Mouse (Mus musculus): ENCODE results near the gene Evx1.

The Evx1 gene

GRCm38 (mm10) chr6:52290186-52290585 lies 23.1 kb upstream of the Evx1 start:
- DNase-seq (ENCODE audit: low read depth, low spot score): no peak

DNA sequence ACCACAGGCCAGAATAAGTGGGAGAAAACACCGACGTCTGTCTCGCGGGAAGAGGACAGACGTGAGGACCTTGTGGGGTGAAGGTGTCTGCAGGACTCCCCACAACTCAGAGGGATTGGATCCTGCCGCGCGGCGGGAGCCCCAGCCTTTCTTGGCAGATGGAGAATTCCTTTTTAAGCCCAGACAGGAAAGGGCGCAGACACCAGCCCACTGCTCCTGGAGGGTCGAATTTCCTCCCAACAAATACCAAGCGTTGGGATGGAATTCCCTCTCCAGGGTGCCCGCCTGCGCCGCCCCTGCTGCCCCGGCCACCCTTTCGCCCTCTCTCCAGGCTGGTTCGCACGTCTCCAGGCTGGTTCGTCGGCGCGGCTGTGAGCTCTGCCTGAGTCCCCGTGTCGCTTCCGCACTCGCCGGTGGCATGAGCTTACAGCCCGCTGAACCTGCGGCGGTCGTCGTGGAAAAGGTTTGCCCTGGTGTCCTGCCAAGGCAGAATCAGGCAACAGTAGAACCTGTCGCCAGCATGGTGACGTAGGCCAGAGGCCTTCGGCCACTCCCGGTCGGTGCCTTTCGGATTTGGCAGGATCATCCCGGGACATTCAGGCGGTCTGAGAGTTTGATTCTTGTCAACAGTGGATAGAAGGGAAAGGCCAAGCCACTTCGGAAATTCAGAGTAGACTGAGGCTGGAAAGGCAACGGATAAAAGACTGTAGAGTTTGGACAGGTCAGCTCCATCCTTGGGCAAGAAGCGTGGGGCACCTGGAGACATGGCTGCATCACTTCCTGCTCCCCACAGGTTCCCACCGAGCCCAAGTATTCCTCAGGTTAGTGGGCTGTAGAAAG lies 22.1 kb upstream of the Evx1 start:
- DNase-seq (ENCODE audit: low read depth, low spot score): no peak

GRCm38 (mm10) chr6:52292328-52292727 lies 21.0 kb upstream of the Evx1 start:
- no peak for DNase-seq (ENCODE audit: low read depth, low spot score)

- no peak for DNase-seq (ENCODE audit: low read depth, low spot score)
These were observed 18.7 kb upstream of the Evx1 start for GRCm38 (mm10) chr6:52294616-52295015.

- DNase-seq (ENCODE audit: low read depth, low spot score): no peak
These were observed 14.8 kb upstream of the Evx1 start for GRCm38 (mm10) chr6:52298511-52298910.

- DNase-seq (ENCODE audit: low read depth, low spot score): no peak
These were observed 12.5 kb upstream of the Evx1 start for GRCm38 (mm10) chr6:52300806-52301205.

DNA sequence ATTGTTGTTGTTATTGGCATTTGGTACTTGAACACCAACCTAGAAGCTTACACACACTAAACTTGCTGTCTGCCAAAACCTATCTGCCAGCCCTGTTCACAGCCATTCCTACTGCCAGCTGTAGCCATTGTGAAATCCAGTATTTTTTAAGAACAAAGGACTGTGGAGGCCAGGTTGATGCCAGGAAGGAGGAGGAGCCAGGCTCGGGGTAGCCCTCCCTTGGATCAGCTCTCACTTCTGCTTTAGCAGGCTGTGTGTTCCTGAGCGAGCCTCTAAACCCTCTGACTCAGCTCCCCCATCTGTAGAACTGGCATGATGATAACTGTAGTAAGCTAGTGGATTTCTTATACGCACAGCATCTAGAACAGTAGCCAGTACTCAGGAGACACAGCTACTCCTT lies 9.9 kb upstream of the Evx1 start:
- no peak for DNase-seq (ENCODE audit: low read depth, low spot score)

DNA sequence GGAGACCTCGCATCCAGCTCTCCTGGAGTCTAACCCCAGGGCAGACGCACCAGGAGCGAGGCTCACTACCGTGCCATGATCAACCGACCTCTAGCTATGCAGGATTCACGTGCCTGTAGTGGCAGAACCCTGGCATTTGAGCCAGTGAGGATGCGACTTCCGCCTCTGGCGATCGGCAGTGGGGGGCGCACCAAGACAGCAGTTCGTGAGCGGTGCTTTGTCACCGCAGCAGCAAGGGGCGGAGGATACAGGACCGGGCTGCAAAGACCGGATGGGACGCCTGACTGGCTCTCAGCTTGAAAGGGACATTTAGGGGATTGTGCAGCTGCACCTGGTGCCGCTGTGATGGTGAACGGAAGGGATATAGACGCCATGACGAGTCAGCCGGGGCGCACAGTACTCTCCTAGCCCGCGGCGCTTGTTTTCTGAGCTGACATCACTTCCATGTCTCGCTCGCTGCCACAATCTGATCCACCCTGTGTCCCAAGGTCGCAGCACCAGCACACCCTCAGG lies 7.4 kb upstream of the Evx1 start:
- no peak for DNase-seq (ENCODE audit: low read depth, low spot score)

- DNase-seq (ENCODE audit: low read depth, low spot score): no peak
These were observed 3.5 kb upstream of the Evx1 start for GRCm38 (mm10) chr6:52309766-52310165.

DNA sequence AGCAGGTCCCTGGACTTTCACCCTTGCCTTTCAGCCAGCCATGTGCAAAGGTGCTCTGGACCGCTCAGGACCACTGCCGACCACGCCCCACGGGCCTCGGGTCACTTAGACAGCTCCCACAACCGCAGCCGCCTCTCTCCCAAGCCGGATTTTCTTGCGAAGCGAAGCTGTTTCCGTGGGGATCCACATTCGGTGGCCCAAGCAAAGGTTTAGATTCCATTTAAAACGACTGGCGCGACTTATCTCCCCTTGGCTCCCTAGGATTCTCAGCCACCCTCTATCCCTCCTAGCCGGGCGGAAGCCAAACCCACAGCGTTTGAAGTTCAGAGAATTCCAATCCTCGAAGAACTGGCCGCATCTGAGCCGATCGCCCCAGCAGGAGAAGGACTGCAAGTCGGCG lies 2.9 kb upstream of the Evx1 start:
- no peak for DNase-seq (ENCODE audit: low read depth, low spot score)

DNA sequence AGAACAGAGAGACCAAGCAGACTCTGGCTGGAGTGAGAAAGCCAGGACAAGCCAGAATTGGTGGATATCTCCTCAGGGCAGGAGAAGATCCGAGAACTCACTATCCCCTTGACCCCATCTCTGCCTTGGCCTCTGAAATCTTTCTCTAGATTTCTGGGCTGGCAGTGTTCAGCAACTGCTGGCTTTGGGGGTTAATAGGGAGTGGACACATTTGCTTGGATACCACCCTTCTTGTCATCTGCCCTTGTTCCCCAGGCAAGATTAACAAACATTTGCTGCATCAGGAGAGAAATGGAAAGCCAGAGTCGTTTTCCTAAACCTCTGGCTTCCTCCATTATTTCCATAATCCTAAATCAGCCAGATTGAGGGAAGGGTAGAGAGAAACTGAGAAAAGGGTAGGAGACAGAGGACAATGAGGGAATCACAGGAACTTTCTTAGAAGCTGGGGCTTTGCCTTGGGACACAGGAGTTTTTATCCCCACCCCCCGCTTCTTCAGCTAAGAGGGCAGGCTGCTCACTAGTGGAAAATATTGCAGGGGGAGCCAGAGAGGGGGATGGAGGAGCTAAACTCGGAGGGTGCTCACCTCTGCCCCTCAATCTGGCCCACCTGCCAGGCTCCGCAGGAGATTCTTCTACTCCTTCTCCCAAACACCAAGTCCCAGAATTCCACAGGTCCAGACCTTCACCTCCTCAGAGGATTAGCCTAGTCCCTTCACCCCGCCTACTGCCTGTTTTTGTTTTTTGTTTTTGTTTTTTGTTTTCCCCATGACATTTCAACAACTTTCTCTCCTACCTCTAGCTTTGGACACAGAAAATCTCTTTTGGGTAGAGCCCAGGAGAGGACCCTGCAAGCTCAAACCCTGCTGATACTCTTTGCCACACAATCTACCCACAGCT lies 1.4 kb upstream of the Evx1 start:
- no peak for DNase-seq (ENCODE audit: low read depth, low spot score)

DNA sequence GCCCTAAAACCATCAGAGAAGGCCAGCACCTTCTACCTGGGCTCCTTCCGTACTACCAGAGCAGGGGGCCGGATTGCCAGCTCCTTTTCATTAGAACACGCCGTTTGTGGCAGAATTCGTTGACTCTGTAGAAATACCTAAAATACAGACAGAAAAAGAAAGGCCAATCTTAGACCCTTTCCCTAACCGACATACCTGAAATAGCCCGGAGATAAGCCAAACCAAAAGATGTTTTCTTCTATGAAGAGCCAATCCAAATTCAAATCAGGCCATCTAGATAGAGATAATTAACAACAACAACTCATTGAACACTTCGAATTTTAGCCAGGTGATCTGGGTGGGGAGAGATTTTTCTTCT lies 761 bp upstream of the Evx1 start:
- DNase-seq (ENCODE audit: low read depth, low spot score): no peak

DNA sequence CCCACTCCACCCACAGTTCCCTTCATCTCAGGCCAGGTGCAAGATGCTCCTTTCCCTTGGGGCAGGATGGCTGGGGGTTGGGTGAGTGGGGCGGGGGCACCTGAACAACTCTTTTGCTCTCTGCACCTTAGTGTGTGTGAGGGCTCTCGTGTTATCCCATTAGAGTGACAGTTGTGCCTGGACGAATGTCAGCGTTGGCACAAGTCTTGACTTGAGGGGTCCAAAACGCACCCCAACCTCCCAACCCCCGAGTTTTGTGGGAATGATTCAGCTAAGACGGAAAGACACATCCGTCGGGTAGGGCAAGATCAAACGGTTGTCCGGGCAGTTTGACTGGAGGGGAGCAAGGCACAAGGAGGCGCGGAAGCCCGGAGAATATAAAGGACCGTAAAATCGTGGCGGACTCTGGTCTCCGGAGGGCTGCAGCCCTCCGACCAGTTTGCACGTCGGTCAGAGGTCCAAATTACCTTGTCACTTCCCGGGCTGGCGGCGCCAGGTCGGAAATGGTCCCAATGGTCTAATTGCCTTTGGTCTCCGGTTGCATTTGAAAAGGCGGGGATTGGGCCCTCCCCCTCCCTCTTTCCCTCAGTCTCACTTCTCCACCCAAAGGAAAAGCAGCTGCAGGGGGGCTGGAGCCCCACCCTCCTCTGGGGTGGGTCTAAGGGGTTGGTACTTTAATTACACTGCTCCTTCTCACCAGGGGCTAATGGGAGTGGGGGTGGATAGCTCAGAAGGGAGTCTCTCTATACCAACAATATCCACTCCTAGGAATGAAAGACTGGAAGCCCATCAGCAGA lies 1.2 kb downstream of the Evx1 start:
- no peak for DNase-seq (ENCODE audit: low read depth, low spot score)

GRCm38 (mm10) chr6:52315441-52316412 lies 2.4 kb downstream of the Evx1 start:
- DNase-seq (ENCODE audit: low read depth, low spot score): no peak

DNA sequence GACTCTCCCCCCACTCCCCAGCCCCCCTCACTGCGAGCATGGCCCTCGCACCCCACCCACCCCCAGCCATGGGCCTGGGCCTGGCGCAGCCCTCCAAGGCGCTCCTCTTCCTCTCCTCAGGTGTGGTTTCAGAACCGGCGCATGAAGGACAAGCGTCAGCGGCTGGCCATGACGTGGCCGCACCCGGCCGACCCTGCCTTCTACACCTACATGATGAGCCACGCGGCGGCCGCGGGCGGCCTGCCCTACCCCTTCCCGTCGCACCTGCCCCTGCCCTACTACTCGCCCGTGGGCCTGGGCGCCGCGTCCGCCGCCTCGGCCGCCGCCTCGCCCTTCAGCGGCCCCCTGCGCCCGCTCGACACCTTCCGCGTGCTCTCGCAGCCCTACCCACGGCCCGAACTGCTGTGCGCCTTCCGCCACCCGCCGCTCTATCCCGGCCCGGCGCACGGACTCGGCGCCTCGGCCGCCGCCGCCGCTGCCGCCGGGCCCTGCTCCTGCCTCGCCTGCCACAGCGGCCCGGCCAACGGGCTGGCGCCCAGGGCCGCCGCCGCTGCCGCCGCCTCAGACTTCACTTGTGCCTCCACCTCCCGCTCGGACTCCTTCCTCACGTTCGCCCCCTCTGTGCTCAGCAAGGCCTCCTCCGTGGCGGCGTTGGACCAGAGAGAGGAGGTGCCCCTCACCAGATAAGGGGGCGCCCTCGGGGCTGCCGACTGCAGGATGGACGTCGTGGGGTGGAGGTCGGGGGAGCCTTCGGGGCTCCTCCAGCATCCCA lies 3.3 kb downstream of the Evx1 start:
- DNase-seq (ENCODE audit: low read depth, low spot score): no peak

GRCm38 (mm10) chr6:52317461-52318180 lies 4.3 kb downstream of the Evx1 start:
- no peak for DNase-seq (ENCODE audit: low read depth, low spot score)

GRCm38 (mm10) chr6:52318271-52318670 lies 5.0 kb downstream of the Evx1 start:
- no peak for DNase-seq (ENCODE audit: low read depth, low spot score)

GRCm38 (mm10) chr6:52319956-52320690 lies 6.8 kb downstream of the Evx1 start:
- no peak for DNase-seq (ENCODE audit: low read depth, low spot score)
